Mouse (Mus musculus): ENCODE measurements around the gene Zbtb4. TPM values are rescaled to one million over a fixed set of nuclear protein-coding genes. Genes with fewer than 3 reads are reported as not detected.

Gene Zbtb4
- polyA plus RNA-seq, 1 experiment = 13.8 TPM

- no peak for TF ChIP-seq CTCF (IDR thresholded peaks at IDR 0.05; ENCODE audit: control insufficient read depth, insufficient read depth, low read length)
- peak; percentile 100 for TF ChIP-seq POLR2A (IDR thresholded peaks at IDR 0.05; ENCODE audit: borderline replicate concordance, control insufficient read depth, low read depth, low read length)
- peaks cover 2% of the 10 kb centered on the region for H3K4me1 ChIP-seq (ENCODE audit: control insufficient read depth, insufficient read depth, low read length)
- H3K4me3 ChIP-seq (replicated peaks; ENCODE audit: control insufficient read depth, low read depth, low read length) = peak within 1 kb of the TSS; percentile 77
- peak within 1 kb of the TSS; percentile 95 for H3K27ac ChIP-seq (ENCODE audit: control insufficient read depth, insufficient read depth, low read depth, low read length, poor library complexity)
- WGBS = under 1% methylated on average over 36 of the region's 36 CpGs
Measured at GRCm38 (mm10) chr11:69758478-69758970, 7.2 kb upstream of the Zbtb4 start, which contains the start of gene Polr2a. Gene Polr2a, minus strand, starts transcription at chr11:69758637.

- Histone ChIP-seq H3K4me1 (ENCODE audit: control insufficient read depth, insufficient read depth, low read length) (peaks cover 2% of the 10 kb centered on the region), H3K4me3 (replicated peaks; ENCODE audit: control insufficient read depth, low read depth, low read length) (peak overlapping the region; percentile 69), H3K27ac (ENCODE audit: control insufficient read depth, insufficient read depth, low read depth, low read length, poor library complexity) (peak overlapping the region; percentile 95)
- no peak for TF ChIP-seq CTCF (IDR thresholded peaks at IDR 0.05; ENCODE audit: control insufficient read depth, insufficient read depth, low read length)
- TF ChIP-seq POLR2A (IDR thresholded peaks at IDR 0.05; ENCODE audit: borderline replicate concordance, control insufficient read depth, low read depth, low read length) = peak; percentile 74
- WGBS = under 1% methylated on average over 37 of the region's 37 CpGs
Measured at GRCm38 (mm10) chr11:69758971-69759721, 6.6 kb upstream of the Zbtb4 start.

DNA sequence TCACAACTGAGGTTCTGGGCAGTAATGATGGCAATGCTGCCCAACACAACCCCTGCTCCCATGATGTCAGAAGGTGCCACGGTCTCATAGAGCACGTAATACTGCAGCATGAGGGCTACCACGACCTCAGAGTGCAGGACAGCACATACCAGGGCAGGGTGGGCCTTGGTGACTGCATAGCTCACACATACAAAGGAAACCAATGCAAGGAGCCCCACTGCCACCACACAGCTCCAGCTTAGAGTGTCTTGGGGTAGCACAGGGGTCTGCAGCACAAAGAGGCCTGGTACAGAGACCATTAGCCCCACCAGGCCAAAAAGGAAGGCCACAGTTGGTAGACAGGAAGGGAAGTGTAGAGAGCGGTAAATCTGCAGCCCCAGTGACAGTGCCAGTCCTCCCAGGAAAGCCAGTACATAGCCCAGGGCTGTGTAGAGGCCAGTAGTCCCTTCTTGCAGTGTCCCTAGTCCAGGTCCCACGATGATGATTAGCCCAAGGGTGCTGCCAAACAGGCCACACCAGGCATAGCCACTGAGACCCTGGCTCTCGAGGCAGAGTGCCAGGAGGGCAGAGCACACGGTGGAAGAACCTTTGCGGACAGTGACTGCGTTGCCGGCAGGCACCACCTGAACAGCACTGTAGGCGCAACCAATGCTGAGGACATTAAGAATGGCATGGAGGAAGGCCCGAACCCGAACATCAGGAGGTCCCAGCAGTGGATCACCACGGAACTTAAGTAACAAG, 5.4 kb upstream of the Zbtb4 start:
- WGBS = 71% methylated on average over 14 of the region's 14 CpGs
- no peak overlapping the region for H3K27ac ChIP-seq (ENCODE audit: control insufficient read depth, insufficient read depth, low read depth, low read length, poor library complexity)

DNA sequence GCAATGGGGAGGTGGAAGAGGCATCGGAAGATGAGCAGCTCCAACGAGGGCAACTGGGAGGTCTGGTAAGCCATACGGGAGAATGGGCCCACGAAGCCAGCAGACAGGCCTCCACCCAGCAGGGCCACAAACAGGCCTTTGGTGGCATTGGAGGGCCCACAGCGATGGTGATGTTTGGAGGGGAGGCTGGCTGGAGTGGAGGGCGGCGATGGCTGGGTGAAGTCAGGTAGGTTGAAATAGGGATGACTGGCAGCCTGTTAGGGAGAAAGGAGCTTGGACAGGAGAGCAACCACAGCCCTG, 4.9 kb upstream of the Zbtb4 start:
- Histone ChIP-seq H3K27ac (ENCODE audit: control insufficient read depth, insufficient read depth, low read depth, low read length, poor library complexity) (no peak overlapping the region), H3K4me1 (ENCODE audit: control insufficient read depth, insufficient read depth, low read length) (peaks cover 2% of the 10 kb centered on the region), H3K4me3 (replicated peaks; ENCODE audit: control insufficient read depth, low read depth, low read length) (no peak overlapping the region)
- WGBS = 89% methylated on average over 7 of the region's 7 CpGs
- TF ChIP-seq POLR2A (IDR thresholded peaks at IDR 0.05; ENCODE audit: borderline replicate concordance, control insufficient read depth, low read depth, low read length) (no peak), CTCF (IDR thresholded peaks at IDR 0.05; ENCODE audit: control insufficient read depth, insufficient read depth, low read length) (no peak)

More for the DNA sequence above, 5.4 kb upstream of the Zbtb4 start:
- TF ChIP-seq POLR2A (IDR thresholded peaks at IDR 0.05; ENCODE audit: borderline replicate concordance, control insufficient read depth, low read depth, low read length) = no peak
- TF ChIP-seq CTCF (IDR thresholded peaks at IDR 0.05; ENCODE audit: control insufficient read depth, insufficient read depth, low read length) = no peak
- H3K4me3 ChIP-seq (replicated peaks; ENCODE audit: control insufficient read depth, low read depth, low read length) = peak overlapping the region; percentile 14
- peaks cover 2% of the 10 kb centered on the region for H3K4me1 ChIP-seq (ENCODE audit: control insufficient read depth, insufficient read depth, low read length)

- H3K4me1 ChIP-seq (ENCODE audit: control insufficient read depth, insufficient read depth, low read length) = peaks cover 2% of the 10 kb centered on the region
- H3K4me3 ChIP-seq (replicated peaks; ENCODE audit: control insufficient read depth, low read depth, low read length) = no peak within 1 kb of the TSS
- 48% methylated on average over 1 of the region's 1 CpGs for WGBS
- no peak within 1 kb of the TSS for H3K27ac ChIP-seq (ENCODE audit: control insufficient read depth, insufficient read depth, low read depth, low read length, poor library complexity)
- TF ChIP-seq POLR2A (IDR thresholded peaks at IDR 0.05; ENCODE audit: borderline replicate concordance, control insufficient read depth, low read depth, low read length) (no peak), CTCF (IDR thresholded peaks at IDR 0.05; ENCODE audit: control insufficient read depth, insufficient read depth, low read length) (no peak)
Measured at GRCm38 (mm10) chr11:69761868-69762267, 3.8 kb upstream of the Zbtb4 start, which contains the start of gene Slc35g3. Gene Slc35g3, minus strand, starts transcription at chr11:69761968.

DNA sequence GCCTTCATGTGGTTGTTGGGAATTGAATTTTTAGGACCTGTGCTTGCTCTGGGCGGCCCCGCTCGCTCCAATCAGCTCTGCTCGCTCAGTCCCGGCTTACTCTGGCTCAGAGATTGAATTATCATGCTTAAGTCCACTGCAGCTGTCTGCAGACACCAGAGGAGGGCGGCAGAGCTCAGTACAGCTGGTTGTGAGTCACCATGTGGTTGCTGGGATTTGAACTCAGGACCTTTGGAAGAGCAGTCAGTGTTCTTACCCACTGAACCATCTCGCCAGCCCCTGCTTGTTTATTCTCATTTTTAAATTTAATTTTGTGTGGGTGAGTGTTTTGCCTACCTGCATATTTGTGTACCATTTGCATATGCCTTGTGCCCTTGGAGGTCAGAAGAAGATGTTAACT, 2.2 kb upstream of the Zbtb4 start:
- Histone ChIP-seq H3K27ac (ENCODE audit: control insufficient read depth, insufficient read depth, low read depth, low read length, poor library complexity) (no peak overlapping the region), H3K4me1 (ENCODE audit: control insufficient read depth, insufficient read depth, low read length) (peaks cover 2% of the 10 kb centered on the region), H3K4me3 (replicated peaks; ENCODE audit: control insufficient read depth, low read depth, low read length) (no peak overlapping the region)
- peak; percentile 31; the same call in 1 of the 2 replicates for TF ChIP-seq CTCF (IDR thresholded peaks at IDR 0.05; ENCODE audit: control insufficient read depth, insufficient read depth, low read length)
- no peak for TF ChIP-seq POLR2A (IDR thresholded peaks at IDR 0.05; ENCODE audit: borderline replicate concordance, control insufficient read depth, low read depth, low read length)
- WGBS = 80% methylated on average over 7 of the region's 7 CpGs

- no peaks in the 10 kb centered on the region; the same call in 1 of the 2 replicates for H3K4me1 ChIP-seq (ENCODE audit: control insufficient read depth, insufficient read depth, low read length)
- peak; percentile 45; the same call in 1 of the 2 replicates for TF ChIP-seq POLR2A (IDR thresholded peaks at IDR 0.05; ENCODE audit: borderline replicate concordance, control insufficient read depth, low read depth, low read length)
- no peak for TF ChIP-seq CTCF (IDR thresholded peaks at IDR 0.05; ENCODE audit: control insufficient read depth, insufficient read depth, low read length)
- peak overlapping the region; percentile 54 for H3K4me3 ChIP-seq (replicated peaks; ENCODE audit: control insufficient read depth, low read depth, low read length)
- WGBS = under 1% methylated on average over 37 of the region's 37 CpGs
- peak overlapping the region; percentile 62 for H3K27ac ChIP-seq (ENCODE audit: control insufficient read depth, insufficient read depth, low read depth, low read length, poor library complexity)
Measured at GRCm38 (mm10) chr11:69766126-69766609, 456 bp downstream of the Zbtb4 start.

Data from bone marrow, adult 2 months (tissue).